Mouse (Mus musculus): ENCODE results near the gene Thrsp. TPM values are rescaled to one million over a fixed set of nuclear protein-coding genes. Genes with fewer than 3 reads are reported as not detected.

Thrsp gene
- polyA plus RNA-seq, 2 experiments = 0.02 TPM; not detected in 1

GRCm38 (mm10) chr7:97380500-97381123, 36.9 kb downstream of the Thrsp start:
- WGBS (ENCODE audit: insufficient replicate concordance) = 80% methylated on average over 5 of the region's 5 CpGs
- Histone ChIP-seq H3K27me3 (ENCODE audit: control insufficient read depth, insufficient read depth, low read length) (no peaks in the 10 kb centered on the region), H3K4me1 (replicated peaks; ENCODE audit: control insufficient read depth in 2 of 2, insufficient read depth in 2 of 2, low read length in 1 of 2) (no peaks in the 10 kb centered on the region), H3K4me3 (ENCODE audit: insufficient read depth in 1 of 2, low read depth in 2 of 2, low read length in 2 of 2) (no peak overlapping the region), H3K27ac (no peak overlapping the region), H3K9me3 (ENCODE audit: control insufficient read depth, low read length) (no peaks in the 10 kb centered on the region), H3K4me2 (ENCODE audit: low read depth) (no peak overlapping the region), H3K36me3 (replicated peaks; ENCODE audit: control insufficient read depth, insufficient read depth, low read depth) (peaks cover 51% of the 10 kb centered on the region), H3K9ac (replicated peaks) (no peak overlapping the region)
- ATAC-seq (ENCODE audit: insufficient read depth) (no peak), DNase-seq (ENCODE audit: low read depth in 3 of 3, low spot score in 3 of 3) (no peak)
- TF ChIP-seq EP300 (IDR thresholded peaks at IDR 0.05; ENCODE audit: low read depth) (no peak), CTCF (IDR thresholded peaks at IDR 0.05; ENCODE audit: low read depth) (no peak)

GRCm38 (mm10) chr7:97379304-97379703, 38.2 kb downstream of the Thrsp start:
- Histone ChIP-seq H3K4me2 (ENCODE audit: low read depth) (no peak overlapping the region), H3K4me3 (ENCODE audit: insufficient read depth in 1 of 2, low read depth in 2 of 2, low read length in 2 of 2) (no peak overlapping the region), H3K9me3 (ENCODE audit: control insufficient read depth, low read length) (no peaks in the 10 kb centered on the region), H3K27ac (no peak overlapping the region), H3K4me1 (replicated peaks; ENCODE audit: control insufficient read depth in 2 of 2, insufficient read depth in 2 of 2, low read length in 1 of 2) (no peaks in the 10 kb centered on the region), H3K9ac (replicated peaks) (no peak overlapping the region), H3K36me3 (replicated peaks; ENCODE audit: control insufficient read depth, insufficient read depth, low read depth) (peaks cover 57% of the 10 kb centered on the region), H3K27me3 (ENCODE audit: control insufficient read depth, insufficient read depth, low read length) (no peaks in the 10 kb centered on the region)
- 75% methylated on average over 5 of the region's 5 CpGs for WGBS (ENCODE audit: insufficient replicate concordance)
- no peak for DNase-seq (ENCODE audit: low read depth in 3 of 3, low spot score in 3 of 3)
- no peak for TF ChIP-seq CTCF (IDR thresholded peaks at IDR 0.05; ENCODE audit: low read depth)
- TF ChIP-seq EP300 (IDR thresholded peaks at IDR 0.05; ENCODE audit: low read depth) = no peak
- no peak for ATAC-seq (ENCODE audit: insufficient read depth)

- H3K9me3 ChIP-seq (ENCODE audit: control insufficient read depth, low read length) = no peaks in the 10 kb centered on the region
- no peak for DNase-seq (ENCODE audit: low read depth in 3 of 3, low spot score in 3 of 3)
- no peak for ATAC-seq (ENCODE audit: insufficient read depth)
- H3K4me3 ChIP-seq (ENCODE audit: insufficient read depth in 1 of 2, low read depth in 2 of 2, low read length in 2 of 2) = no peak overlapping the region
- WGBS (ENCODE audit: insufficient replicate concordance) = 48% methylated on average over 2 of the region's 2 CpGs
- peaks cover 37% of the 10 kb centered on the region for H3K36me3 ChIP-seq (replicated peaks; ENCODE audit: control insufficient read depth, insufficient read depth, low read depth)
- no peak for TF ChIP-seq CTCF (IDR thresholded peaks at IDR 0.05; ENCODE audit: low read depth)
- TF ChIP-seq EP300 (IDR thresholded peaks at IDR 0.05; ENCODE audit: low read depth) = no peak
- no peak overlapping the region for H3K4me2 ChIP-seq (ENCODE audit: low read depth)
- no peak overlapping the region for H3K27ac ChIP-seq
- peaks cover 5 to 9% of the 10 kb centered on the region in 2 experiments for H3K4me1 ChIP-seq (replicated peaks; ENCODE audit: control insufficient read depth in 2 of 2, insufficient read depth in 2 of 2, low read length in 1 of 2)
- no peaks in the 10 kb centered on the region for H3K27me3 ChIP-seq (ENCODE audit: control insufficient read depth, insufficient read depth, low read length)
- H3K9ac ChIP-seq (replicated peaks) = no peak overlapping the region
These were observed 41.6 kb downstream of the Thrsp start for GRCm38 (mm10) chr7:97375906-97376305.

GRCm38 (mm10) chr7:97375101-97375500, 42.4 kb downstream of the Thrsp start:
- Histone ChIP-seq H3K27me3 (ENCODE audit: control insufficient read depth, insufficient read depth, low read length) (no peaks in the 10 kb centered on the region), H3K4me3 (ENCODE audit: insufficient read depth in 1 of 2, low read depth in 2 of 2, low read length in 2 of 2) (no peak overlapping the region), H3K4me1 (replicated peaks; ENCODE audit: control insufficient read depth in 2 of 2, insufficient read depth in 2 of 2, low read length in 1 of 2) (peaks cover 8 to 13% of the 10 kb centered on the region in 2 experiments), H3K9me3 (ENCODE audit: control insufficient read depth, low read length) (no peaks in the 10 kb centered on the region), H3K27ac (no peak overlapping the region), H3K4me2 (ENCODE audit: low read depth) (no peak overlapping the region), H3K36me3 (replicated peaks; ENCODE audit: control insufficient read depth, insufficient read depth, low read depth) (peaks cover 37% of the 10 kb centered on the region), H3K9ac (replicated peaks) (no peak overlapping the region)
- ATAC-seq (ENCODE audit: insufficient read depth) (no peak), DNase-seq (ENCODE audit: low read depth in 3 of 3, low spot score in 3 of 3) (no peak)
- 79% methylated on average over 9 of the region's 9 CpGs for WGBS (ENCODE audit: insufficient replicate concordance)
- no peak for TF ChIP-seq EP300 (IDR thresholded peaks at IDR 0.05; ENCODE audit: low read depth)
- TF ChIP-seq CTCF (IDR thresholded peaks at IDR 0.05; ENCODE audit: low read depth) = no peak

GRCm38 (mm10) chr7:97365887-97366286, 51.6 kb downstream of the Thrsp start:
- Histone ChIP-seq H3K4me2 (ENCODE audit: low read depth) (no peak overlapping the region), H3K27me3 (ENCODE audit: control insufficient read depth, insufficient read depth, low read length) (no peaks in the 10 kb centered on the region), H3K4me1 (replicated peaks; ENCODE audit: control insufficient read depth in 2 of 2, insufficient read depth in 2 of 2, low read length in 1 of 2) (peaks cover 3 to 4% of the 10 kb centered on the region in 2 experiments), H3K9me3 (ENCODE audit: control insufficient read depth, low read length) (no peaks in the 10 kb centered on the region), H3K36me3 (replicated peaks; ENCODE audit: control insufficient read depth, insufficient read depth, low read depth) (no peaks in the 10 kb centered on the region), H3K9ac (replicated peaks) (no peak overlapping the region), H3K4me3 (ENCODE audit: insufficient read depth in 1 of 2, low read depth in 2 of 2, low read length in 2 of 2) (no peak overlapping the region), H3K27ac (no peak overlapping the region)
- DNase-seq (ENCODE audit: low read depth in 3 of 3, low spot score in 3 of 3) (no peak), ATAC-seq (ENCODE audit: insufficient read depth) (no peak)
- TF ChIP-seq CTCF (IDR thresholded peaks at IDR 0.05; ENCODE audit: low read depth) = no peak
- no peak for TF ChIP-seq EP300 (IDR thresholded peaks at IDR 0.05; ENCODE audit: low read depth)
- 47% methylated on average over 1 of the region's 1 CpGs for WGBS (ENCODE audit: insufficient replicate concordance)

Other genes starting within 250 kb of the Thrsp start
- 0.29 and 0.36 TPM in 2 replicates for gene Usp35, start 85.7 kb downstream of the Thrsp start, polyA plus RNA-seq (2012; rRNA removed)
- 0.14 and 0.18 TPM in 2 replicates for gene Usp35, start 85.7 kb downstream of the Thrsp start, polyA plus RNA-seq (2014; fragmentation: Nextera tagmentation; extraction: Ambion mirVana)
- 0.79 and 0.80 TPM in 2 replicates for gene Kctd21, start 85.4 kb downstream of the Thrsp start, polyA plus RNA-seq (2012; rRNA removed)
- 0.76 and 0.96 TPM in 2 replicates for gene Kctd21, start 85.4 kb downstream of the Thrsp start, polyA plus RNA-seq (2014; fragmentation: Nextera tagmentation; extraction: Ambion mirVana)
- 23.8 and 25.6 TPM in 2 replicates for gene Alg8, start 46.1 kb downstream of the Thrsp start, polyA plus RNA-seq (2012; rRNA removed)
- 30.5 and 33.4 TPM in 2 replicates for gene Alg8, start 46.1 kb downstream of the Thrsp start, polyA plus RNA-seq (2014; fragmentation: Nextera tagmentation; extraction: Ambion mirVana)
- gene Ndufc2, start 17.7 kb downstream of the Thrsp start, polyA plus RNA-seq (2012; rRNA removed) = 95.8 and 107 TPM in 2 replicates
- gene Ndufc2, start 17.7 kb downstream of the Thrsp start, polyA plus RNA-seq (2014; fragmentation: Nextera tagmentation; extraction: Ambion mirVana) = 242 and 250 TPM in 2 replicates
- 9.5 and 9.6 TPM in 2 replicates for gene Kctd14, start 33.6 kb upstream of the Thrsp start, polyA plus RNA-seq (2012; rRNA removed)
- 7.6 and 9.6 TPM in 2 replicates for gene Kctd14, start 33.6 kb upstream of the Thrsp start, polyA plus RNA-seq (2014; fragmentation: Nextera tagmentation; extraction: Ambion mirVana)
- 25.9 and 26.8 TPM in 2 replicates for gene Ints4, start 63.2 kb upstream of the Thrsp start, polyA plus RNA-seq (2012; rRNA removed)
- 19.1 and 21.8 TPM in 2 replicates for gene Ints4, start 63.2 kb upstream of the Thrsp start, polyA plus RNA-seq (2014; fragmentation: Nextera tagmentation; extraction: Ambion mirVana)
- 7.7 and 9.9 TPM in 2 replicates for gene Aamdc, start 161.8 kb upstream of the Thrsp start, polyA plus RNA-seq (2012; rRNA removed)
- gene Aamdc, start 161.8 kb upstream of the Thrsp start, polyA plus RNA-seq (2014; fragmentation: Nextera tagmentation; extraction: Ambion mirVana) = 16.0 and 16.4 TPM in 2 replicates
- gene Rsf1, start 162.2 kb upstream of the Thrsp start, polyA plus RNA-seq (2012; rRNA removed) = 1.4 and 2.8 TPM in 2 replicates
- 4.9 and 5.0 TPM in 2 replicates for gene Rsf1, start 162.2 kb upstream of the Thrsp start, polyA plus RNA-seq (2014; fragmentation: Nextera tagmentation; extraction: Ambion mirVana)